Mouse (Mus musculus) erythroblast, embryonic 14.5 days (primary cell): Measurements from ENCODE around the gene Kng1. TPM values are rescaled to one million over a fixed set of nuclear protein-coding genes. Genes with fewer than 3 reads are reported as not detected.

Experiments
- H3K27me3 ChIP-seq: 2 replicates; pipeline ENCODE4 v1.6.1; 2012; ENCODE audit warnings: inconsistent platforms; ENCODE audit not compliant: control insufficient read depth
- H3K36me3 ChIP-seq: 2 replicates; pipeline ENCODE4 v1.6.1; 2012; ENCODE audit warnings: mild to moderate bottlenecking, inconsistent platforms; ENCODE audit not compliant: control insufficient read depth
- H3K4me1 ChIP-seq: 2 replicates; pipeline ENCODE4 v1.6.1; 2012; ENCODE audit warnings: inconsistent platforms; ENCODE audit not compliant: control insufficient read depth
- H3K4me3 ChIP-seq: replicated peaks from 2 replicates; pipeline ENCODE3; 2012; ENCODE audit warnings: moderate library complexity, mild to moderate bottlenecking, inconsistent platforms
- H3K9me3 ChIP-seq: 2 replicates; pipeline ENCODE4 v1.6.1; 2012; ENCODE audit warnings: low read length, inconsistent platforms, mixed read lengths; ENCODE audit not compliant: control insufficient read depth
- GATA1 ChIP-seq: IDR thresholded peaks from 2 replicates; pipeline ENCODE4 v1.6.1; 2012; ENCODE audit warnings: low read length, inconsistent platforms, mixed read lengths
- TAL1 ChIP-seq: IDR thresholded peaks from 3 replicates; pipeline ENCODE4 v1.6.1; 2012; ENCODE audit warnings: low read length, inconsistent platforms, mixed read lengths
- polyA plus RNA-seq: library from polyadenylated mRNA; stranded (reverse); fragments of >175 nt; gene quantifications from 2 replicates; pipeline ENCODE4 v1.2.3, GENCODE M21; 2012

Kng1 gene
- polyA plus RNA-seq, 1 experiment: 0.05 TPM

DNA sequence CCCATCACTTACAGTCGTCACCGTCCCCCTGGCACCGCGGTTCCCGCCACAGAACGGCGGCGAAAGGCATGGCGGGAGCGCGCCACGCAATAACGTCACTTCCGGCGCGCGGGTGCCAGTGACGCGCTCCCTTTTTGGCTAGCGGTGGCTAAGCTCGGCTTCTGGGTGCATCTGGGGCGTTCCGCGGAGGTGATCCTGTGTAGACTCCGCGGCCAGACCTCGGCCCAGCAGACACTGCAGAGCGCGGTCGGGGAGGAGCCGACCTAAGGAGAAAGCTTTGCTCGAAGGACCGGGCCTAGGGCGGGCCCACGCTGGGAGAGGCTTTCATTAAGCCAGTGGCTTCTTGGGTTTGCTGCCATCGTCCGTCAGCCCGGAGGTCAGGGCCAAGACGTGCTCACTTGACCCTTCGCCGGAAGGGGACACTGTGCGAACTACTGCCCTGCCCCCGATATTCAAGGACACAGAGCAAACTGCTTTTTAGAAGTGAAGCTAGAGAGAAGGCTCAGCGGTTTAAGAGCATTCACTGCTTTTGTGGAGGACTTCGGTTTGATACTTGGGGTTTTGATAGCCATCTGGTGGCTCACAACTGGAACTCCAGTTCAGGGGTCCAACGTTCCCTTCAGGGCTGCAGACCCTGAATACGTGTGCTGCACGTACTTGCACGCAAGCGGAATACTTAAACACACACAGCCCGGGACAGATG lies 70.2 kb downstream of the Kng1 start, which contains the start of gene Rfc4:
Rfc4 (minus strand) TSS at position 65 of the 703 bp plus-strand sequence.
- Histone ChIP-seq H3K9me3 (no peaks in the 10 kb centered on the region), H3K4me1 (peaks cover 29% of the 10 kb centered on the region), H3K4me3 (peak within 1 kb of the TSS; percentile 70), H3K36me3 (peaks cover 35% of the 10 kb centered on the region), H3K27me3 (no peaks in the 10 kb centered on the region)
- TF ChIP-seq TAL1: no peak
- TF ChIP-seq GATA1: no peak

DNA sequence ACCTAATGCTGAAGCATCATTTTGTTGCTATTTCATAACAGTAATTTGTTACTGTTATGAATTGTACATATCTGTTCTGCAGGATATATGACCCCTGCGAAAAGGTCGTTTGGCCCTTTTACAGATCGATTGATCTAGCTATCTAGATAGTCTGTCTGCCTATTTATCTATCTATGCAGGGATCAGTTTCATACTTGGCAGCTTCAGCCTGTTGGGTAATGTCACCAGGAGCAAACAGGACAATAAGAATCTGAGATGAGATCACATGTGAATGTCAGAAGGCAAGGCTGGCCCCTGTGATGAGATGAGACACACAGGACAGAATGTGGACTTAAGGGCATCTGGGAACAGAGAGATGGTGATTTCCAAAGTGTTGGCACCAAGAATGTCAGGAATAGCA lies 72.6 kb downstream of the Kng1 start:
- Histone ChIP-seq H3K4me3 (no peak overlapping the region), H3K27me3 (no peaks in the 10 kb centered on the region), H3K36me3 (peaks cover 12% of the 10 kb centered on the region), H3K4me1 (peaks cover 29% of the 10 kb centered on the region), H3K9me3 (no peaks in the 10 kb centered on the region)
- TF ChIP-seq TAL1 (no peak), GATA1 (no peak)

Other genes starting within 250 kb of the Kng1 start
- gene Crygs, start 246.3 kb upstream of the Kng1 start, polyA plus RNA-seq: not detected in 2 replicates
- 1.2 TPM in 2 replicates for gene Tbccd1, start 200.2 kb upstream of the Kng1 start, polyA plus RNA-seq
- gene Dnajb11, start 200.0 kb upstream of the Kng1 start, polyA plus RNA-seq: 3.2 and 5.1 TPM in 2 replicates
- gene Ahsg, start 166.6 kb upstream of the Kng1 start, polyA plus RNA-seq: 0.93 and 1.4 TPM in 2 replicates
- not detected in 2 replicates for gene Fetub, start 139.5 kb upstream of the Kng1 start, polyA plus RNA-seq
- gene Hrg, start 106.8 kb upstream of the Kng1 start, polyA plus RNA-seq: not detected in 2 replicates
- 0.02 TPM in 1 of 2 replicates, not detected in the other for gene Kng2, start 28.4 kb upstream of the Kng1 start, polyA plus RNA-seq
- 0.41 and 0.50 TPM in 2 replicates for gene Eif4a2, start 49.6 kb downstream of the Kng1 start, polyA plus RNA-seq
- 4.7 and 7.9 TPM in 2 replicates for gene Rfc4, start 69.9 kb downstream of the Kng1 start, polyA plus RNA-seq
- not detected in 2 replicates for gene Adipoq, start 88.7 kb downstream of the Kng1 start, polyA plus RNA-seq
- gene St6gal1, start 166.9 kb downstream of the Kng1 start, polyA plus RNA-seq: not detected in 2 replicates